Mouse (Mus musculus) CH12F3 (cell line): ENCODE results near the gene Atxn7l3.
"Not testable (repeated sequence)": the region's sequence is repeated elsewhere in the genome, so short reads cannot be mapped to it uniquely, and the experiment has no call there.

ENCODE experiments used
- in situ Hi-C: fragments of 300-500 bp; cut with MboI; formaldehyde crosslinking; loops from 2 replicates; pipeline ENCODE4 v1.14.3; 2020; ENCODE audit warnings: low sequenced_read_pairs

Gene Atxn7l3

DNA sequence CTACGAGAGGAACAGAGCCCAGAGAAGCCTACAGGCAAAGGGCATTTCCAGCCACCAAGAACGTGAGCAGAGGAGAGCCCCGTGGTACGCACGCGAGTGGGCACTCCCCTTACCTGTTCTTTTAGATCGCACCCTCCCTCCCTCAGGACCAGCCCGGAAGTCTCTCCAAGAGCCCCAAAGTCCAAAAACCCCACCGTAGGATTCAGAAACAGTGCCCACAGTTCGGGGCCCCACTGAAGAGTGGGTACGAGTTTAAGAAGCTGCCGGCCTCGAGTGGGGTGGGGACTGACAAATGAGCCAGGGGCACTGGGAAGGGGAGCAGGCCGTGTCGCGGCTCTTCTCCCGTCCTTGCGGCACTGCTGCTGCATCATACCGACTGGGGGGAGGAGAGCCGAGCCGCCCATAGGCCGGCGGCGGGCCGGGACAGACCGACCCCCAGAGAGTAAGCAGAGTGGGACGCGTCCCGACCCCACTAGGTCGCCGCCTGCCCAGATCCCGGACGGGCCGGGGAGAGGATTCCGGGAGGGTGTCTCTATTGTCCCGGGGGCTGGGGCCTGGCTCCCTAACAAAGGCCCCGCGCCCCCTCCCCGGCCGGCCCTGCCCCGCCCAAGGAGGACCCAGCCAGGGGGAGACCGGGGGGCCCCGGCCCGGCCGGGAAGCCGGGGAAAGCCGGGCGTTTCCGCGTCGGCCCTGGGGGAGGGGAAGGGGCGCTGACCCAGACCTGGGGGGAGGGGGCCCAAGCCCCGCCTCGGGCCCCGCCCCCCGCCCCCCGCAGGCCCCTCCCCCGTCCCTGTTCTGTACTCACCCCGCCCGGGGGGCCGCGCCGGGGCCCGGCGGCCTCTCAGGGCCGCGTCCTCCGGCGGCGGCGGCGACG is 596 bp downstream of the Atxn7l3 start:
- in situ Hi-C loops = no loop called here

GRCm38 (mm10) chr11:102294887-102295597 is 1.4 kb downstream of the Atxn7l3 start:
- in situ Hi-C loops = no loop called here

- in situ Hi-C loops = no loop called here
Observed at GRCm38 (mm10) chr11:102294416-102294815, 2.0 kb downstream of the Atxn7l3 start.

GRCm38 (mm10) chr11:102293971-102294370 is 2.5 kb downstream of the Atxn7l3 start:
- in situ Hi-C loops = no loop called here

DNA sequence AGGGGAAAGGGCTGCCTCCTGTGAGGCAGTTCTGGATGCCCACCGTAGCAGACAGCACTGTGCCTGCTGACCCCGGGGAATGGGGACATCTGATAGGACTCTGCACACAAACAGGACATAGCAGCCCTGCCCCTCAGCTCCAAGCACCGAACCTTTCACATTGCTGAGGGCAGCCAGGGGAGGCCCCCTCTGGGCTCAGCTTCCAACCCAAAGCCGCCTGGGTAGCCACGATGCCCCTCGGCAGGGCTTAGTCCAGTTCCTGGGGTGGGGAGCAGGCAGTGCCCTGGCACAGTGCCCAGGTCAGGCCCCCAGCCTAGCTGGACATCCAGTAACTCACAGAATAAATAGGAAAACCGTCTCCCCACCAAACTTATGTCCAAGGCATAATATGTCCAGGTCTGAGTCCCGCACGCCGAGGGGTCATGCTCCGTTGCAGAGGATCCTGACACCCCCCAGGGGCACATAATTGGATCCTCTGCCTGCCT is 5.3 kb downstream of the Atxn7l3 start:
- in situ Hi-C loops = no loop called here

DNA sequence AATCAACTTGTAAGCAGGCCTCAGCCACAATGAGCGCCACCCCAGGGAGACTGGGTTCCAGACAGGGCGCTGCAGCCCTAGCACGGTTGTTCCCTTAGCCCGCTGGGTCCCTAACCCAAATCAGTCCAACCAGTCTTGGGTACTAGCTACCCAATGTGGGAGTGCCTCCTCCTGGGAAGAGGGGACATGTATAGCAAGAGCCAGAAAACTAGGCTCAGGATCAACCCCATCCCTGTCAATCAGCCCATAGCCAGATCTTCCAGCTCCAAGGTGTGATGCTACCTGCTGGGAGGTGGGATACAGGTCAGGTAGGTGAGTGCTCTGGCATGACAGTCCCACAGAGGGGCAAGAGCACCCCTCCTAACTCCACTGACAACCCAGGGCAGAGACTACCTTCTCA is 6.3 kb downstream of the Atxn7l3 start:
- in situ Hi-C loops = no loop called here

DNA sequence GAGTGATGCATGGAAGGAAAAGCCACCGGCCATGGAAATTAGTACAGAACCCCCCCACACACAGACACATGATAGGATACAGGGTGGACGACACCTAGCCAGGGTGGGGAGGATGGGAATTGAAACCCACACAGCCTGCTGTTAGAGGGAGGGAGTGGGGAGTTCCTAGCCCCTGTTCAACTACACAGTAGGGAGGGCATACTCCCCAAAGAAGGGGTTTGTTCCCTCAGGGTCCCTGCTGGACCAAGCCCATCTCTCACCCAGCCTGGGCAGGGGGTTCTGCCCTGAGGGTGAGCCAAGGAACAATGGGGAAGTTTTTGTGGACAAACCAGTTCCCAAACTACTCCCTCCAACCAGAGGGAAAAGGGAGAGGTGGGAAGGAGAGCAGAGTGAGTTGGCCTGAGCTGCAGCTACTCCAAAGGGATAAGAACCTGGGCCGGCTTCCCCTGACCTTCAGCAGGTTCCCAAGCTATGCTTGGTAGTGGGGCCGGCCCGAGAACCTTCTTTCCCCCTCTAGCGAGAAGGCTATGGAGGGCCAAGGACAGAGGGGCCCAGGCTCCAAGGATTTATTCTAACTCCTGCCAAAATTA is 6.8 kb downstream of the Atxn7l3 start:
- in situ Hi-C loops = no loop called here

DNA sequence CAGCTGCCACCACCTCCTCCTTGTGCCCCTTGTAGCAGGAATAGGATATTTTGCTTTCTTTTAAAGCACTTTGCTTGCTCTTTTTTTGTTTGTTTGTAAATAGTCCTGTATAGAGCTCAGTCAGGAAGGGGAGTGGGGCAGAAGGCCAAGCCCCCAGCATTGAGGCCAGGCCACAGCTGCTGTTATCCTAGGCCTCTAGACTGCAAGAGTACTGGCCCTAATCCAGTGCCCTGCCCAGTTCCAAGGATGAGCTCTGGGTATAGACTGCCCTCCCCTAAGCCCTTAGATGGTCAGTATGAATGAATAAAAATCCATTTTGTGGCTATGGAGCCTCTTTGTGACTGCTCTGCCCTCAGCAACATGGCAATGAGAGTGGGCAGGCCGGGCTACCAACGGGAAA is 7.5 kb downstream of the Atxn7l3 start:
- in situ Hi-C loops = no loop called here

GRCm38 (mm10) chr11:102288027-102288804 is 8.2 kb downstream of the Atxn7l3 start:
- in situ Hi-C loops = no loop called here

DNA sequence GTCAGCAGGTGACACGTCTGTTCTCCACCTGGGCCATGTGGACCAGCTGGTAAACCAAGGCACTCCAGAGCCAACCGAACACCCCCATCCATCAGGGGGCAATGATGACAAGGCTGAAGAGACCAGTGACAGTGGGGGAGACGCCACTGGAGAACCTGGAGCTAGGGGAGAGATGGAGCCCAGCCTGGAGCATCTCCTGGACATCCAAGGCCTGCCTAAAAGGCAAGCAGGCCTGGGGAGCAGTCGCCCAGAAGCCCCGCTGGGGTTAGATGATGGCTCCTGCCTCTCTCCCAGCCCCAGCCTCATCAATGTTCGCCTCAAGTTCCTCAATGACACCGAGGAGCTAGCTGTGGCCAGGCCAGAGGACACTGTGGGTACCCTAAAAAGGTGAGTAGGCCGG is 8.9 kb downstream of the Atxn7l3 start:
- in situ Hi-C loops = no loop called here

DNA sequence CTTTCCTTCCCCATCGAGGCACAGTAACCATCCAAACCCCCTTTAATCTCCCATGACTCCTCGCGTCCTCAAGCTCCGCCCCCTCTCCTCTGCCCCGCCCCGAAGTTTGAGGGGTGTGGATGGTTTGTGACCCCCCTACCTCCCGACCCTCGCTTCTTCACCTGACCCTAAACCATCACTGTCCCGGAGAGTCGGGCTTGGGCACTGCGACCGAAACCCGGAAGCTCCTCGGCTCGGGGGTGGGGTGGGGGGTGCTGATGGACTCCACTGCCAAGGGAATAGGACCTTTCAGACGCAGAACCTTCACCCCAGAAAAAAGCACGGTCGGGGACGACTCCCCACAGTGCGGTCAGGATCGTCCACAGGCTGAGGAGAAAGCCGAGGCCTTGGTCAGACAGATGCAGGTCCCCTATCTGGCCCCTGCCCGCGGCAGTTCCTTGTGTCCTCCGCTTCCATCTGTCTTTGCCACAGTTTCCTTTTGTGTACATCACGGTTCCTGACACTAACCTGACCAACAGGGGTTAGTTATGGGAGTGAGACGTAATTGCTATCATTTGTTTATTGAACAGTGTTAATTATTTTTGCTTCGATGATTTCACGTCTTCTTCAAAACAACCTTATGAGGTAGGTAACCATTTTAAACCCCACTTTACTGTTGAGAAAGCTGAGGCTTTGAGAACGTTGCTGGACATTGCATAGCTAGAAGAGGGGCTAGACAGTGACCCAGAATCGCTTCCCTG is 11.2 kb downstream of the Atxn7l3 start:
- in situ Hi-C loops = no loop called here

DNA sequence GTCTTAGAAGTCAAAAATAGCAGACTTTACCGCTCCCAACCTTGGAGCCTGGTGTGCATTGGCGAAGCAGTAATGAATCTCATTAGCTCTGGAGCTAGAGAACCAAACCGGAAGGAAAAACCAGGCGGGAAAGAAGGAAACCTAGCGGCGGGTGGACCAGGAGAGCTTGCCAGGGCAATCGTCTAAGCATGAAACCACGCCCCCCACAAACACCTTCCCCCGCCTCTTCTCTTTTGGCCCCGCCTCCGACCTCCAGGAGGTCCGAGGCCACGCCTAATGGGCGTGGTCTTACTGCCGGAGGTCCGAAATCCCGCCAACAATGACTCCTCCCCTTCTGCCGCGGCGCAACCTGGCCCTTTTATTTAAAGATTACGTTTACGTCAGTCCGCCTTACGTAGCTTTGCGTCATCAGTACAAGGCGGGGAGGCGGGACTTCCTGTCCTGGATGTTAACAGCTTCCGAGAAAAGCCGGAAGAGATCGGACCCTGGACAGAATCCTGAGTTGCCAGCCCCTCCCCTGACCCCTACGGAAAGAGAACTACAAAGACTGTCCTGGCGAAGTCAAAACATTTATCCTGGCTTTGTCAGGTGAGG is 11.8 kb downstream of the Atxn7l3 start, which contains the start of gene Tmub2:
Gene Tmub2, plus strand, starts transcription at position 431 of the 594 bp plus-strand sequence.
- in situ Hi-C loops = no loop called here

GRCm38 (mm10) chr11:102283922-102284321 is 12.5 kb downstream of the Atxn7l3 start:
- in situ Hi-C loops = no loop called here

DNA sequence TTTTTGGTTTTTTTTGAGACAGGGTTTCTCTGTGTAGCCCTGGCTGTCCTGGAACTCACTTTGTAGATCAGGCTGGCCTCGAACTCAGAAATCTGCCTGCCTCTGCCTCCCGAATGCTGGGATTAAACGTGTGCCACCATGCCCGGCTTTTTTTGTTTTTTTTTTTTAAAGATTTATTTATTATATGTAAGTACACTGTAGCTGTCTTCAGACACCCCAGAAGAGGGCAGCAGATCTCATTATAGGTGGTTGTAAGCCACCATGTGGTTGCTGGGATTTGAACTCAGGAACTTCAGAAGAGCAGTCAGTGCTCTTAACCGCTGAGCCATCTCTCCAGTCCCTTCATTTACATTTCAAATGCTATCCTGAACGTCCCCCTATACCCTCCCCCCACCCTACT is 16.2 kb downstream of the Atxn7l3 start:
- in situ Hi-C loops = not testable (repeated sequence)

- in situ Hi-C loops = no loop called here
Observed at GRCm38 (mm10) chr11:102279595-102279994, 16.8 kb downstream of the Atxn7l3 start.

GRCm38 (mm10) chr11:102277754-102278153 is 18.7 kb downstream of the Atxn7l3 start:
- in situ Hi-C loops = no loop called here

- in situ Hi-C loops = no loop called here
Observed at GRCm38 (mm10) chr11:102276411-102276915, 20.0 kb downstream of the Atxn7l3 start.

DNA sequence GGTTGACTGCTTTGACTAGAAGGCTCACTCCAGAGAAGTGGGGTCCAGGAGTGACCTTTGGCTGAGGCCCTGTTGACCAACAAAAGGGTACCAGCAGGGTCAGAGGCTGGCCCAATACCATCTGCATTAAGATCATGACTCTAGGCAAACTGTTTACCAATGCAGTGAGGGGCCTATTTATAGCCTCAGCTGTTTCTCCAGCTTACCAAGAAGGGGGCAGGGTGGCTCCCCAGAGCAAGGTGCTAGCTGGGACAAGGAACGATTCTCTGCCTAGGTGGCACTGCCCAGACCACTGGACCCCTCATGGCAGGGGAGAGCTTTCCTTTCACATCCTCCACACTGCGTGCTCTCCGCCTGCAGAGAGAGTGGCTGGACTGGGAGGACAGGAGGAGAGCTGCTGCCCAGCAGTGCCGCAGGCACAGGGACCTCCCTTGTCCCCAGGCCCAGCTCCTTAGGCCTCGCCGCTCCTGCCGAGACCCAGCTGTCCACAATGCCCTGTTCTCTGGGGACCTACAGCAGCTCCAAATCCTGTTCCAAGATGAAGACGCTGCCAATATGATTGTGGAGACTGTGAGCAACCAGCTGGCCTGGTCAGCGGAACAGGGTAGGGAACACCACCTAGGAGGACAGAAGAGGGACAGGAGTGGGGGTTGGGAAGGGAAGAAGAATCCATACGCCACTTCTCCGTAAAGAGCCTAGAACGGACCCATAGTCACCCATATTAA is 27.7 kb downstream of the Atxn7l3 start, which contains the start of gene Asb16:
Gene Asb16, plus strand, starts transcription at position 224 of the 725 bp plus-strand sequence.
- in situ Hi-C loops = no loop called here

DNA sequence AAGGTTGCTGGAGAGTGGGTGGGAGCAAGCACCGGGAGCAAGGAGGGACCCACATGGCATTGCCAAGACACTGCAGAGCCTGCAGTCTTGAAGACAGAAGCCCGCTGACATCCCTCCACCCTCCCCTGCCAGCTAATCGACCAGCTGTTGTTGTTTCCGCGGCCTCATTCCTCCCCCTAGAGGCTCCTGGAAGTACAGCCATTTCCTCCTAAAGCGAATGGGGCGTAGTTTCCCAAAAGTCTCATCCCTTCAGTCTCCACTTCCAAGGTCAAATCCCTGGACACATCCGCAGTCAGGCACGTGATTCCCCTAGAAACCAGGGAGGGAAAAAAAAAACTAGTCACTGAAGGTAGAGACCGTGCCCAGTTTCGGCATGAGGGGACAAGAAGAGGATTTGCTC is 29.0 kb downstream of the Atxn7l3 start:
- in situ Hi-C loops = no loop called here
